Mouse (Mus musculus) small intestine, adult 10 weeks (tissue): ENCODE data around the gene Rps2. TPM values are rescaled to one million over a fixed set of nuclear protein-coding genes. Genes with fewer than 3 reads are reported as not detected.

Experiments used
- polyA plus RNA-seq: library from polyadenylated mRNA; stranded (reverse); fragments of 350-450 nt; fragmentation: Illumina TruSeq; extraction: RNeasy Lipid Tissue Mini Kit (QIAGEN cat#74804); gene quantifications from one replicate; pipeline ENCODE4 v1.2.3, GENCODE M21; 2014; ENCODE audit warnings: low replicate concordance

The Rps2 gene
- 275 TPM for polyA plus RNA-seq

GRCm38 (mm10) chr17:24717943-24718342 lies at the start of gene Rps2, which contains the start of gene Rnf151:
Gene Rps2 (plus strand): TSS chr17:24718116.
Gene Rnf151 (minus strand): TSS chr17:24718063.

DNA sequence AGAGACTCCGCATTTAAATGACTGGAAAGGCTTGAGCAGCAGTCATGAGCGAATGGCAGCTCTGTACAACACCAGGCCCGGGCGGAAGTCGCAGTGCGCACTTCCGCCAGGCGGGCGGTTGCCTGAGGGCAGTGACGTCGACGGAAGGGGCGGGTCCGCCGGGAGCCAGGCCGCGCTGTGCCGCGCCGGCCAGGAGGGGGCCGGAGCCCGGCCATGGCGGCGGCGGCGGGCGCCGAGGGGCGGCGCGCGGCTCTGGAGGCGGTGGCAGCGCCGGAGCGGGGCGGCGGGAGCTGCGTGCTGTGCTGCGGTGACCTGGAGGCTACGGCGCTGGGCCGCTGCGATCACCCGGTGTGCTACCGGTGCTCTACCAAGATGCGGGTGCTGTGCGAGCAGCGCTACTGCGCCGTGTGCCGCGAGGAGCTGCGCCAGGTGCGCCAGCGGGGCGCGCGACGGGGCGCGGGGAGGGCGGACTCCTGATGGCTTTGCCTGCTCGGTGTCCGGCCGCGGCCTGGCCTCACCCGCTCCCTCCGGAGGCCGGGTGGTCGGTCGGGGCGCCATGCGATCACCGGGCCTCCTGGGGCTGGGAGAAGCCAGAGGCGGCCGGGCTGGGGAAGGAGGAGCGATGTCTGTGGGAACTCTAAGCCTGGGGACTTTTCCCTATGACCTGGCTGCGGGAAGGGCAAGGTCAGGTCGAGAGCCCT lies 48.2 kb upstream of the Rps2 start, which contains the start of gene Zfp598:
TSS of gene Zfp598 (plus strand) at position 143 of the 701 bp plus-strand sequence.

GRCm38 (mm10) chr17:24689251-24690081 lies 28.4 kb upstream of the Rps2 start, which contains the start of gene Syngr3:
Gene Syngr3 (minus strand): TSS chr17:24689955.

DNA sequence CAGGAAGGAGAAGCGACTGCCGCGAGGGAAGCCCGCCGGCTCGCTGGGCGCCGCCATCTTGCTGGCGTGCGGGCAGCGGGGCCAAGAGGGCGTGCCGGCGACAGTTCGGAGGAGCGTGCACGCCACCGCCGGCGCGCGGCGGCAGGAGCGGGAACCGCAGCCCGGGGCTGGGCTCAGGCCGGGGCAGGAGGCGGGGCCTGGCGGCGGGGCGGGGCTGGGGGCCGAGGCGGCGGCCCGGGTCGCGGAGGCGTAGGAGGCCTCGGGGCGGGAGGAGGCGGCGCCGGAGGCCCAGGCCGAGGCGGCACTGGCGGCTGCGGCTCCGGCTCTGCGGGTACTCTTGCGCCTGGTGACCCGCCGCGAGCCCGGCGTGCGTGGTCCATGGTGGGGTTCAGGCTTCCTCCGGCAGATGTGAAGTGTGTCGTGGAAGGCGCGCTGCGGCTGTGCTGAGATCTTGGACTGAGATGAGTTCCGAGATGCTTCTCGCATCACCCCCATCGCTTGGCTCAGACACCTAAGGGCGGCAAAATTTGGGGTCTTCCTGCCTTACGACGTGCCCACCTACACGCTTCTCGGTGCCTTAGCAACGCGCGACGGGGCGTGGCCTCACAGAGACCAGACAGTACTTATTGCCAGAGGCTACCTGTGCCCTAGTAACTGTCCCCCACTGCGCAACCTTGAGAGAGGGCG lies 21.8 kb upstream of the Rps2 start, which contains the start of the genes Gfer and Noxo1:
TSS of gene Gfer (minus strand) at position 146 of the 687 bp plus-strand sequence.
TSS of gene Noxo1 (plus strand) at position 224 of the 687 bp plus-strand sequence.

DNA sequence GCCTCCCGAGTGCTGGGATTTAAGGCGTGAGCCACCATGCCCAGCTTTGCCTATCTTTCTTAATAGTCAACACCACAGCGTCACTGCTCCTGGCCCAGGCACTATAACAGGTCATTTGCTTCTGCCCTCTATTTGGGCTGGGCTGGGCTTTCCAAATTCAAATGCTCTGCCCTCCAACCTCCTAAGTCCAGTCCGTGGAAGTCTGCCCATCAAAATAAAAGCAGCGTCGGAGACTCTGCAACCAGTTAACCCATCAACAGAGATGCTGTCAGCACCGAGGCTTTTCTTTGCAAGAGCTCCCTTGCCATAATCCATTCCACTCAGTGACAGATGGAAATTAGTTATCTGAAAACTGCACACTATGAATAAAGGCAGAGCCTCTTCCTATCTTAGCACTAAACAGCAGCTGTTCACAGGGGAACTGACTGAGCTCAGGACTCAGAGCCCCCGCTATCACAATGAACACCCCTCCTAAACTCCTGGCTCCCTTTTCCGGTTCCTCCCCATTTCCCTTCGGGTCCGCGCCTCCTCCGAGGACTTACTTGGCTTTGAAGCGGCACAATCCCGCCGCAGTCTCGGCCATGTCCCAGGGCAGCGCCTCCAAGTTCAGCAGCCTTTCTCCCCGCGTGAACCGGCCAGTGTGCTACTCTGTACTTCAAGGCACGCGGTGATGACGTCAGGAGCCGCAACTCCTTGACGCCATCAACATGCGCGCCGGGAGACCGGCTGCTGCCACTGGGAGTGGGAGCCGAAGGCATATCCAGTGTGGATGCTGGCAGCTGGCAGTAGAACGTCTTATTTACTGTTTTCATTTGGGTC lies 10.7 kb upstream of the Rps2 start, which contains the start of gene Tbl3:
TSS of gene Tbl3 (minus strand) at position 679 of the 819 bp plus-strand sequence.

DNA sequence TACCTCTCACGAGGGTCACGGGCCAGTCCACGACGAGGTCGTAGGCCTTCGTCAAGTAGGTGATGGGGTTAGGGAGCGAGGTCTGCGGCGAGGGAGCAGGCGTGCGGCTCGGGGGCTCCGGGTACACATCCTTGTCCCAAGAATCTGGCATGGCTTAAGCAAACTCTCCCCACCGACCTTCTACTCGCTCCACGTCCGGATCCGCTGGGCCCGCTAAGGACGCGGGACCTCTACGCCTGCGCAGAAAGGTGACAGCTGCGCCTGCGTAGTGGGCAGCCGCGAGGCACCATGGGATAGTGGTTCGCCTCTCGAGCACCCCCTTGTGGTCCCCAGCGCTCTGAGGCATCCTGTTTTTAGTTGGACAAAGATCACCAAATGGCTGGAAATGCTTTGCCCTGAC lies 6.3 kb downstream of the Rps2 start, which contains the start of gene Ndufb10:
TSS of gene Ndufb10 (minus strand) at position 295 of the 400 bp plus-strand sequence.

GRCm38 (mm10) chr17:24727618-24728017 lies 9.7 kb downstream of the Rps2 start, which contains the start of gene Rpl3l:
Gene Rpl3l (plus strand): TSS chr17:24727820.

DNA sequence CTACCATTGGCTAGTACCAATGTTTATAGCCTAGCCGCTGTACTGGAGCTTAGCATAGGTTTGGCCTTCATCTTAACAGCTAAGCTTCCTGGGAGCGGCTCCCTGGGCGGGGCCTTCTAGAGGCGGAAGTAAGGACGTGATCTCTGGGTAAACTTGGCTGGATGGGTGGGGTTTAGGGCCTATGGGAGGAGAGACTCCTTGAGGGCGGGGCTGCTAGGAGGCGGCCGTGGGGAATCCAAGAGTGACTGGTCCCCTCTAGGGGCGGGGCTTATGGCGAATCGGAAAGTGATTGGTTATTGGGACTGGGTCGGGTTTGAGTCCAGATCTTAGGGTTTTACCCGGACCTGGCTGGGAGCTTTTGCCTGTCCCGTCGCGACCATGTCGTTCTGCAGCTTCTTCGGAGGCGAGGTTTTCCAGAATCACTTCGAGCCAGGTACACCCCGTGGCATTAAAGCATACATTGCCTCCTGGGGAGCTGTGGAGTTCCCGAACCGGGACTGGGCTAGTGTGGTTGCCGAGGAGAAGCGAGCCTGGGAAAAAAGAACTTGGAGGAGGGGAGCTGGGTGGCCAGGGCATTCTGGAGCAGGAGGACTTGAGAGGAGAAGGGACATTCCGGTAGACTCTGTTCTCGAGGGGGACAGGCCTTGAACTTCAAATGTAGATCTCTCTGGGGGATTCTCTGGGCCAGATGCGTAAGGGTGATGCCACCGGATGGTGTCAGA lies 18.6 kb downstream of the Rps2 start, which contains the start of gene Msrb1:
TSS of gene Msrb1 (plus strand) at position 313 of the 722 bp plus-strand sequence.

GRCm38 (mm10) chr17:24752415-24753394 lies 34.8 kb downstream of the Rps2 start, which contains the start of gene Hs3st6:
Gene Hs3st6 (plus strand): TSS chr17:24752988.

Other genes with a start within 250 kb of the Rps2 start
- gene E4f1, start 247.8 kb upstream of the Rps2 start, polyA plus RNA-seq, result 0.67 TPM
- 39.1 TPM for gene Pgp, start 247.7 kb upstream of the Rps2 start, polyA plus RNA-seq
- gene Bricd5, start 244.2 kb upstream of the Rps2 start, polyA plus RNA-seq, result not detected
- 3.2 TPM for gene Mlst8, start 239.0 kb upstream of the Rps2 start, polyA plus RNA-seq
- not detected for gene Caskin1, start 229.5 kb upstream of the Rps2 start, polyA plus RNA-seq
- 3.7 TPM for gene Traf7, start 190.2 kb upstream of the Rps2 start, polyA plus RNA-seq
- not detected for gene Rab26, start 183.9 kb upstream of the Rps2 start, polyA plus RNA-seq
- 0.93 TPM for gene Pkd1, start 168.3 kb upstream of the Rps2 start, polyA plus RNA-seq
- 3.3 TPM for gene Tsc2, start 85.5 kb upstream of the Rps2 start, polyA plus RNA-seq
- gene Nthl1, start 85.4 kb upstream of the Rps2 start, polyA plus RNA-seq, result not detected
- 3.3 TPM for gene Slc9a3r2, start 67.8 kb upstream of the Rps2 start, polyA plus RNA-seq
- not detected for gene Npw, start 59.7 kb upstream of the Rps2 start, polyA plus RNA-seq
- 1.8 TPM for gene Zfp598, start 48.4 kb upstream of the Rps2 start, polyA plus RNA-seq
- gene Syngr3, start 28.2 kb upstream of the Rps2 start, polyA plus RNA-seq, result 0.37 TPM
- gene Gfer, start 22.0 kb upstream of the Rps2 start, polyA plus RNA-seq, result 6.1 TPM
- gene Noxo1, start 21.9 kb upstream of the Rps2 start, polyA plus RNA-seq, result 3.7 TPM
- not detected for gene Tbl3, start 10.5 kb upstream of the Rps2 start, polyA plus RNA-seq
- gene Rnf151, start 53 bp upstream of the Rps2 start, polyA plus RNA-seq, result not detected
- 66.2 TPM for gene Ndufb10, start 6.4 kb downstream of the Rps2 start, polyA plus RNA-seq
- gene Rpl3l, start 9.7 kb downstream of the Rps2 start, polyA plus RNA-seq, result not detected
- 2.0 TPM for gene Msrb1, start 18.5 kb downstream of the Rps2 start, polyA plus RNA-seq
- not detected for gene Hs3st6, start 34.9 kb downstream of the Rps2 start, polyA plus RNA-seq
- gene Meiob, start 86.2 kb downstream of the Rps2 start, polyA plus RNA-seq, result 1.4 TPM
- 13.4 TPM for gene Hagh, start 122.0 kb downstream of the Rps2 start, polyA plus RNA-seq
- gene Fahd1, start 132.2 kb downstream of the Rps2 start, polyA plus RNA-seq, result 510 TPM
- gene Igfals, start 147.9 kb downstream of the Rps2 start, polyA plus RNA-seq, result not detected
- 1.6 TPM for gene Nubp2, start 168.2 kb downstream of the Rps2 start, polyA plus RNA-seq
- gene Spsb3, start 168.5 kb downstream of the Rps2 start, polyA plus RNA-seq, result not detected
- gene Eme2, start 177.0 kb downstream of the Rps2 start, polyA plus RNA-seq, result 1.1 TPM
- not detected for gene Mrps34, start 177.0 kb downstream of the Rps2 start, polyA plus RNA-seq
- 0.71 TPM for gene Nme3, start 178.4 kb downstream of the Rps2 start, polyA plus RNA-seq
- gene Mapk8ip3, start 218.9 kb downstream of the Rps2 start, polyA plus RNA-seq, result 3.5 TPM
- 65.7 TPM for gene Jpt2, start 242.6 kb downstream of the Rps2 start, polyA plus RNA-seq